12 mouse cellular contexts compared by ENCODE assay signal in the genomic region with DNA sequence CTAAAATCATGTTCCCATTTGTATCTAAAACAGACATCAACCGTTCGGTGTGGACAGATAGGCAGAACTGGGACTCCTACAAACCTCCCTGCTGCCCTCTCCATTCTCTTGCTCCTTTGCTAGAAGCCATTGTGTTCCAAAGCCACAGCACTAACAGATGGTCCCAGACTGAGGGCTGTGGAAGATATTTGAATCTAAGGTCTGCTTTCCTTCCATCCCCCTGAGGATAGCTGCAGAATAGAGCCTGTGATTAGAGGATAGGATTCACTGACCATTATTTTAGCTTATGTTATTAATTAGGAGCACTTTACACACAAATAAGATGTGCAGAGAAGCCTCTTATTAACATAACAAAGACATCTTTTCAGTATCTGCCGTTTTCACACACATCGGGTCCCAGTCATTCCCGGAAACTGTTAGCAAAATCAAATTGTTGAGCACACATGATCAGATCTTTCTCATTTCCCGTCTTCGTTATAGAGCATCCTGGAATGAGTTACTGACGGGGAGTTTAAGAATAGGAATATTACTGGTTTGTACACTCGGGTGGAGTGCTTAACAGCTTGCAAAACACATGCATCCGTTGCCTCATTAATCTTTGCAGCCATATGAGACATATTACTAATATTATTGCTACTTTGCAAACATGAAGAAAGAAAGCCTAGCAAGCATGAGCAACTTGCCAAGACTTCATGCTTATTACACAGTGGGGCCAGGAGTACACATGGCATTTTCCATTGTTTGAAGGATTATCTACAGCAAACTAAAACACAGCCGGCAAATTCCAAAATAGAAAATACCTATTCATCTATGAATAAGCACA.
A peak's percentile ranks its signal among the peaks of the same experiment; 100 is the strongest.
DNase-seq lines count a peak whose midpoint lies in the region; ATAC-seq and TF ChIP-seq lines count a peak whose summit lies in the region.
"Had no signal": no experiment of that assay in that cellular context is flagged by ENCODE, and none has a peak within 500 bp of the region (broad histone marks: within the 10 kb centered on the region; RNA-seq: fewer than 3 reads in every experiment).

No protein-coding gene starts in this region.

- H3K9me3 ChIP-seq in heart, embryonic 13.5 days = no peaks in the 10 kb centered on the region
- no peaks in the 10 kb centered on the region for H3K9me3 ChIP-seq in neural tube, embryonic 12.5 days
- no peaks in the 10 kb centered on the region for H3K9me3 ChIP-seq in hindbrain, embryonic 14.5 days (ENCODE audit: control insufficient read depth, low read length)
- H3K9me3 ChIP-seq in stomach, postnatal 0 days (ENCODE audit: control insufficient read depth, low read length) = no peaks in the 10 kb centered on the region
- H3K9me3 ChIP-seq: limb, embryonic 15.5 days had no signal

- no peak overlapping the region for H3K4me3 ChIP-seq in heart, embryonic 13.5 days
- no peak overlapping the region for H3K4me3 ChIP-seq in neural tube, embryonic 12.5 days
- no peak overlapping the region for H3K4me3 ChIP-seq in hindbrain, embryonic 14.5 days (replicated peaks; ENCODE audit: low read length)
- H3K4me3 ChIP-seq in stomach, postnatal 0 days (ENCODE audit: low read depth, low read length) = no peak overlapping the region
- H3K4me3 ChIP-seq: left cerebral cortex, adult 2 months; limb, embryonic 15.5 days had no signal

- no peak overlapping the region for H3K4me2 ChIP-seq in heart, embryonic 13.5 days
- no peak overlapping the region for H3K4me2 ChIP-seq in neural tube, embryonic 12.5 days (replicated peaks)
- no peak overlapping the region for H3K4me2 ChIP-seq in hindbrain, embryonic 14.5 days (replicated peaks)
- no peak overlapping the region for H3K4me2 ChIP-seq in stomach, postnatal 0 days (replicated peaks; ENCODE audit: low read depth)
- H3K4me2 ChIP-seq: limb, embryonic 15.5 days had no signal

- no peak for TF ChIP-seq EP300 in stomach, postnatal 0 days (optimal IDR thresholded peaks at IDR 0.05)

- no peak for TF ChIP-seq CTCF in stomach, postnatal 0 days (IDR thresholded peaks at IDR 0.05; ENCODE audit: low read depth)

- H3K27ac ChIP-seq in heart, embryonic 13.5 days (replicated peaks) = peak overlapping the region; percentile 33
- no peak overlapping the region for H3K27ac ChIP-seq in neural tube, embryonic 12.5 days
- H3K27ac ChIP-seq in hindbrain, embryonic 14.5 days = 0 out of 2 replicates have a peak overlapping the region, but pooled peaks have one; percentile 21
- H3K27ac ChIP-seq in stomach, postnatal 0 days (replicated peaks) = 0 out of 2 replicates have a peak overlapping the region, but pooled peaks have one; percentile 13
- H3K27ac ChIP-seq: left cerebral cortex, adult 2 months; limb, embryonic 15.5 days had no signal

- H3K36me3 ChIP-seq in heart, embryonic 13.5 days = no peaks in the 10 kb centered on the region
- H3K36me3 ChIP-seq in neural tube, embryonic 12.5 days = no peaks in the 10 kb centered on the region
- H3K36me3 ChIP-seq in hindbrain, embryonic 14.5 days (replicated peaks; ENCODE audit: control insufficient read depth, insufficient read depth) = no peaks in the 10 kb centered on the region
- no peaks in the 10 kb centered on the region for H3K36me3 ChIP-seq in stomach, postnatal 0 days (ENCODE audit: control insufficient read depth, insufficient read depth, low read length)
- H3K36me3 ChIP-seq: limb, embryonic 15.5 days had no signal

- H3K27me3 ChIP-seq in heart, embryonic 13.5 days (replicated peaks) = no peaks in the 10 kb centered on the region
- H3K27me3 ChIP-seq in neural tube, embryonic 12.5 days (replicated peaks) = no peaks in the 10 kb centered on the region
- no peaks in the 10 kb centered on the region for H3K27me3 ChIP-seq in hindbrain, embryonic 14.5 days (ENCODE audit: control insufficient read depth, insufficient read depth, low read length)
- H3K27me3 ChIP-seq in stomach, postnatal 0 days (ENCODE audit: control insufficient read depth, insufficient read depth, low read length) = no peaks in the 10 kb centered on the region
- H3K27me3 ChIP-seq: limb, embryonic 15.5 days had no signal

- WGBS in heart, embryonic 13.5 days = 79% methylated on average over 11 of the region's 11 CpGs
- WGBS in neural tube, embryonic 12.5 days = 70% methylated on average over 11 of the region's 11 CpGs
- 34% methylated on average over 11 of the region's 11 CpGs for WGBS in hindbrain, embryonic 14.5 days
- WGBS in stomach, postnatal 0 days = 71% methylated on average over 11 of the region's 11 CpGs

- no peak overlapping the region for H3K9ac ChIP-seq in heart, embryonic 13.5 days
- no peak overlapping the region for H3K9ac ChIP-seq in neural tube, embryonic 12.5 days
- no peak overlapping the region for H3K9ac ChIP-seq in hindbrain, embryonic 14.5 days
- no peak overlapping the region for H3K9ac ChIP-seq in stomach, postnatal 0 days (ENCODE audit: low read length)
- H3K9ac ChIP-seq: limb, embryonic 15.5 days had no signal

- H3K4me1 ChIP-seq in heart, embryonic 13.5 days = peaks cover 31% of the 10 kb centered on the region
- H3K4me1 ChIP-seq in neural tube, embryonic 12.5 days = peaks cover 4% of the 10 kb centered on the region; the same call in 1 of the 2 replicates
- H3K4me1 ChIP-seq in hindbrain, embryonic 14.5 days (replicated peaks; ENCODE audit: control insufficient read depth, insufficient read depth, low read length) = 0 out of 2 replicates have a peak, but pooled peaks cover 10% of the 10 kb centered on the region
- H3K4me1 ChIP-seq in stomach, postnatal 0 days (replicated peaks; ENCODE audit: control insufficient read depth, insufficient read depth) = no peaks in the 10 kb centered on the region
- H3K4me1 ChIP-seq: limb, embryonic 15.5 days had no signal

- no peak for DNase-seq in heart, adult 9 months (ENCODE audit: low spot score in 2 of 2)
- no peak for DNase-seq in neural tube, embryonic 10.5 days (ENCODE audit: extremely low spot score, low spot score)
- DNase-seq in hindbrain, embryonic 14.5 days (ENCODE audit: low spot score) = no peak
- DNase-seq in stomach, postnatal 0 days (ENCODE audit: low spot score) = no peak
- DNase-seq in kidney, postnatal 25 days = no peak
- no peak for DNase-seq in left cerebral cortex, adult 9 months (ENCODE audit: low spot score in 2 of 2)
- DNase-seq: heart, adult 11 months; right cerebral cortex, postnatal 25 days had no signal

- no peak for ATAC-seq in heart, embryonic 13.5 days (ENCODE audit: extremely low read depth, insufficient number of reproducible peaks, low FRiP score, low TSS enrichment)
- ATAC-seq in neural tube, embryonic 12.5 days (ENCODE audit: low FRiP score, low read depth) = peak; percentile 43
- ATAC-seq in hindbrain, embryonic 14.5 days (ENCODE audit: low FRiP score) = peak; percentile 65
- ATAC-seq in stomach, postnatal 0 days (ENCODE audit: low FRiP score, low TSS enrichment) = no peak

Comparison
In these comparisons a context has a peak if more than half of its experiments do, and no peak if none do; other contexts are left out.
1. ATAC-seq: peak in neural tube, embryonic 12.5 days (single experiment) and hindbrain, embryonic 14.5 days (single experiment); none in heart, embryonic 13.5 days (single experiment) and stomach, postnatal 0 days (single experiment).